Mouse (Mus musculus) midbrain, embryonic 10.5 days (tissue): ENCODE results near the gene Rassf8. TPM values are rescaled to one million over a fixed set of nuclear protein-coding genes. Genes with fewer than 3 reads are reported as not detected.

ENCODE experiments used
- DNase-seq: peaks from one replicate; pipeline ENCODE4 v3.0.0-alpha.2; 2017; ENCODE audit warnings: low spot score
- H3K27ac ChIP-seq: fragments of 300-500 bp; sonication (generic); replicated peaks from 2 replicates; pipeline ENCODE4 v1.5.1; 2016; ENCODE audit warnings: mild to moderate bottlenecking
- H3K27me3 ChIP-seq: fragments of 300-500 bp; sonication (generic); 2 replicates; pipeline ENCODE4 v1.6.1; 2016; ENCODE audit warnings: low read depth, mild to moderate bottlenecking; ENCODE audit not compliant: poor library complexity, severe bottlenecking
- H3K36me3 ChIP-seq: fragments of 300-500 bp; sonication (generic); 2 replicates; pipeline ENCODE4 v1.6.1; 2016; ENCODE audit warnings: mild to moderate bottlenecking, moderate library complexity
- H3K4me1 ChIP-seq: fragments of 300-500 bp; sonication (generic); 2 replicates; pipeline ENCODE4 v1.6.1; 2016
- H3K4me3 ChIP-seq: fragments of 300-500 bp; sonication (generic); 2 replicates; pipeline ENCODE4 v1.5.1; 2016; ENCODE audit warnings: mild to moderate bottlenecking, moderate library complexity
- H3K9me3 ChIP-seq: fragments of 300-500 bp; sonication (generic); replicated peaks from 2 replicates; pipeline ENCODE4 v1.6.1; 2016; ENCODE audit warnings: mild to moderate bottlenecking
- WGBS: fragments of 180-500 bp; shearing (Covaris S2); methylation state at CpG from one replicate; pipeline ENCODE4 v1.1.7; 2016; 5-methylcytosine and 5-hydroxymethylcytosine counted together
- polyA plus RNA-seq: library from polyadenylated mRNA; unstranded; fragments of >200 nt; fragmentation: Nextera tagmentation; extraction: Ambion mirVana; gene quantifications from 2 replicates; pipeline ENCODE4 v1.2.1, GENCODE M21; 2016

Rassf8 gene
- polyA plus RNA-seq, 1 experiment from 2014 or later, result 3.6 TPM

- H3K27me3 ChIP-seq, result no peaks in the 10 kb centered on the region
- WGBS, result 77% methylated on average over 14 of the region's 14 CpGs
- H3K9me3 ChIP-seq, result no peaks in the 10 kb centered on the region
- H3K4me1 ChIP-seq, result peaks cover 13% of the 10 kb centered on the region
- no peak overlapping the region for H3K4me3 ChIP-seq
- no peak for DNase-seq
- 0 out of 2 replicates have a peak, but pooled peaks cover 2% of the 10 kb centered on the region for H3K36me3 ChIP-seq
- no peak overlapping the region for H3K27ac ChIP-seq
Measured at GRCm38 (mm10) chr6:145755942-145756639, 9.5 kb downstream of the Rassf8 start.

- Histone ChIP-seq H3K4me3 (no peak overlapping the region), H3K27me3 (no peaks in the 10 kb centered on the region), H3K36me3 (no peaks in the 10 kb centered on the region), H3K27ac (no peak overlapping the region), H3K4me1 (peaks cover 13% of the 10 kb centered on the region), H3K9me3 (no peaks in the 10 kb centered on the region)
- no peak for DNase-seq
- WGBS, result 92% methylated on average over 6 of the region's 6 CpGs
Measured at GRCm38 (mm10) chr6:145756640-145757005, 10.1 kb downstream of the Rassf8 start.

- Histone ChIP-seq H3K4me1 (peaks cover 11% of the 10 kb centered on the region), H3K4me3 (no peak overlapping the region), H3K9me3 (no peaks in the 10 kb centered on the region), H3K36me3 (no peaks in the 10 kb centered on the region), H3K27me3 (no peaks in the 10 kb centered on the region), H3K27ac (no peak overlapping the region)
- 80% methylated on average over 3 of the region's 3 CpGs for WGBS
- no peak for DNase-seq
Measured at GRCm38 (mm10) chr6:145757346-145757745, 10.8 kb downstream of the Rassf8 start.

- no peak for DNase-seq
- no peak overlapping the region for H3K27ac ChIP-seq
- no peaks in the 10 kb centered on the region for H3K27me3 ChIP-seq
- H3K4me1 ChIP-seq, result peaks cover 7% of the 10 kb centered on the region
- WGBS, result 88% methylated on average over 10 of the region's 10 CpGs
- no peaks in the 10 kb centered on the region for H3K9me3 ChIP-seq
- H3K4me3 ChIP-seq, result no peak overlapping the region
- no peaks in the 10 kb centered on the region for H3K36me3 ChIP-seq
Measured at GRCm38 (mm10) chr6:145758685-145759084, 12.1 kb downstream of the Rassf8 start.

GRCm38 (mm10) chr6:145759432-145759831 is 12.9 kb downstream of the Rassf8 start:
- Histone ChIP-seq H3K4me1 (peaks cover 14% of the 10 kb centered on the region), H3K9me3 (no peaks in the 10 kb centered on the region), H3K4me3 (no peak overlapping the region), H3K36me3 (no peaks in the 10 kb centered on the region), H3K27ac (no peak overlapping the region), H3K27me3 (no peaks in the 10 kb centered on the region)
- WGBS, result 98% methylated on average over 2 of the region's 2 CpGs
- DNase-seq, result no peak

GRCm38 (mm10) chr6:145760246-145761016 is 13.9 kb downstream of the Rassf8 start:
- WGBS, result 86% methylated on average over 4 of the region's 4 CpGs
- DNase-seq, result no peak
- H3K36me3 ChIP-seq, result no peaks in the 10 kb centered on the region

GRCm38 (mm10) chr6:145761151-145761935 is 14.8 kb downstream of the Rassf8 start:
- no peak for DNase-seq
- no peak overlapping the region for H3K27ac ChIP-seq
- H3K4me3 ChIP-seq, result no peak overlapping the region
- no peaks in the 10 kb centered on the region for H3K9me3 ChIP-seq
- H3K27me3 ChIP-seq, result no peaks in the 10 kb centered on the region
- 88% methylated on average over 3 of the region's 3 CpGs for WGBS
- H3K4me1 ChIP-seq, result peaks cover 18% of the 10 kb centered on the region
- no peaks in the 10 kb centered on the region for H3K36me3 ChIP-seq

More at GRCm38 (mm10) chr6:145760246-145761016, 13.9 kb downstream of the Rassf8 start:
- no peak overlapping the region for H3K27ac ChIP-seq
- no peaks in the 10 kb centered on the region for H3K9me3 ChIP-seq
- peaks cover 20% of the 10 kb centered on the region for H3K4me1 ChIP-seq
- H3K27me3 ChIP-seq, result no peaks in the 10 kb centered on the region
- no peak overlapping the region for H3K4me3 ChIP-seq

- H3K4me1 ChIP-seq, result peaks cover 17% of the 10 kb centered on the region
- no peaks in the 10 kb centered on the region for H3K27me3 ChIP-seq
- no peaks in the 10 kb centered on the region for H3K36me3 ChIP-seq
- no peak overlapping the region for H3K4me3 ChIP-seq
- 96% methylated on average over 3 of the region's 3 CpGs for WGBS
- H3K27ac ChIP-seq, result no peak overlapping the region
- H3K9me3 ChIP-seq, result no peaks in the 10 kb centered on the region
- no peak for DNase-seq
Measured at GRCm38 (mm10) chr6:145762016-145762415, 15.5 kb downstream of the Rassf8 start.

- DNase-seq, result no peak
- no peaks in the 10 kb centered on the region for H3K27me3 ChIP-seq
- WGBS, result 87% methylated on average over 4 of the region's 4 CpGs
- no peaks in the 10 kb centered on the region for H3K9me3 ChIP-seq
- H3K4me3 ChIP-seq, result no peak overlapping the region
- H3K36me3 ChIP-seq, result no peaks in the 10 kb centered on the region
- peaks cover 19% of the 10 kb centered on the region for H3K4me1 ChIP-seq
- H3K27ac ChIP-seq, result no peak overlapping the region
Measured at GRCm38 (mm10) chr6:145763051-145763450, 16.5 kb downstream of the Rassf8 start.

GRCm38 (mm10) chr6:145765011-145765410 is 18.5 kb downstream of the Rassf8 start:
- Histone ChIP-seq H3K4me1 (peaks cover 22% of the 10 kb centered on the region), H3K27me3 (no peaks in the 10 kb centered on the region), H3K9me3 (no peaks in the 10 kb centered on the region), H3K4me3 (no peak overlapping the region), H3K27ac (no peak overlapping the region), H3K36me3 (no peaks in the 10 kb centered on the region)
- DNase-seq, result no peak
- 79% methylated on average over 7 of the region's 7 CpGs for WGBS

GRCm38 (mm10) chr6:145766971-145767370 is 20.4 kb downstream of the Rassf8 start:
- Histone ChIP-seq H3K4me3 (no peak overlapping the region), H3K36me3 (no peaks in the 10 kb centered on the region), H3K27ac (no peak overlapping the region), H3K4me1 (peaks cover 34% of the 10 kb centered on the region), H3K27me3 (no peaks in the 10 kb centered on the region), H3K9me3 (no peaks in the 10 kb centered on the region)
- 86% methylated on average over 6 of the region's 6 CpGs for WGBS
- no peak for DNase-seq

GRCm38 (mm10) chr6:145767637-145768036 is 21.1 kb downstream of the Rassf8 start:
- H3K9me3 ChIP-seq, result no peaks in the 10 kb centered on the region
- no peaks in the 10 kb centered on the region for H3K27me3 ChIP-seq
- no peaks in the 10 kb centered on the region for H3K36me3 ChIP-seq
- H3K4me3 ChIP-seq, result no peak overlapping the region
- H3K27ac ChIP-seq, result no peak overlapping the region
- H3K4me1 ChIP-seq, result peaks cover 34% of the 10 kb centered on the region
- DNase-seq, result no peak
- 76% methylated on average over 5 of the region's 5 CpGs for WGBS
